In genomic region chr7:139213751-139214150, GRCm38 (mm10) we compare ENCODE assay signal across 8 mouse cellular contexts. TPM values are rescaled to one million over a fixed set of nuclear protein-coding genes. Genes with fewer than 3 reads are reported as not detected.
DNase-seq lines count a peak whose midpoint lies in the region; ATAC-seq and TF ChIP-seq lines count a peak whose summit lies in the region.

No protein-coding gene starts in this region.

- no peaks in the 10 kb centered on the region for H3K36me3 ChIP-seq in heart, embryonic 15.5 days
- no peaks in the 10 kb centered on the region for H3K36me3 ChIP-seq in hindbrain, embryonic 11.5 days (ENCODE audit: control insufficient read depth, insufficient read depth, low read length)
- H3K36me3 ChIP-seq in midbrain, embryonic 13.5 days: no peaks in the 10 kb centered on the region

- H3K4me1 ChIP-seq in heart, embryonic 15.5 days (replicated peaks): peaks cover 17% of the 10 kb centered on the region
- no peaks in the 10 kb centered on the region for H3K4me1 ChIP-seq in cortical plate, adult 2 months (ENCODE audit: control insufficient read depth, insufficient read depth, low read length)
- no peaks in the 10 kb centered on the region for H3K4me1 ChIP-seq in hindbrain, embryonic 11.5 days (replicated peaks; ENCODE audit: control insufficient read depth, insufficient read depth, low read length)
- H3K4me1 ChIP-seq in midbrain, embryonic 13.5 days (replicated peaks): peaks cover 16% of the 10 kb centered on the region

- no peaks in the 10 kb centered on the region for H3K27me3 ChIP-seq in heart, embryonic 15.5 days
- no peaks in the 10 kb centered on the region for H3K27me3 ChIP-seq in hindbrain, embryonic 11.5 days (ENCODE audit: control insufficient read depth, insufficient read depth, low read length)
- H3K27me3 ChIP-seq in midbrain, embryonic 13.5 days: no peaks in the 10 kb centered on the region

- peak overlapping the region; percentile 68 for H3K4me2 ChIP-seq in heart, embryonic 15.5 days
- peak overlapping the region; percentile 45; the same call in 1 of the 2 replicates for H3K4me2 ChIP-seq in hindbrain, embryonic 11.5 days (replicated peaks; ENCODE audit: low read depth, low read length)
- H3K4me2 ChIP-seq in midbrain, embryonic 13.5 days (replicated peaks): peak overlapping the region; percentile 57

- H3K4me3 ChIP-seq in heart, embryonic 15.5 days: peak overlapping the region; percentile 61
- H3K4me3 ChIP-seq in cortical plate, adult 2 months (ENCODE audit: insufficient read depth, low read length): peak overlapping the region; percentile 48
- peak overlapping the region; percentile 26 for H3K4me3 ChIP-seq in hindbrain, embryonic 11.5 days (ENCODE audit: low read depth, low read length)
- H3K4me3 ChIP-seq in midbrain, embryonic 13.5 days (replicated peaks): peak overlapping the region; percentile 51

- peak overlapping the region; percentile 46; the same call in 1 of the 2 replicates for H3K9ac ChIP-seq in heart, embryonic 15.5 days
- no peak overlapping the region for H3K9ac ChIP-seq in hindbrain, embryonic 11.5 days (ENCODE audit: low read depth, low read length)
- peak overlapping the region; percentile 65 for H3K9ac ChIP-seq in midbrain, embryonic 13.5 days (replicated peaks)

- H3K9me3 ChIP-seq in heart, embryonic 15.5 days (replicated peaks): no peaks in the 10 kb centered on the region
- H3K9me3 ChIP-seq in hindbrain, embryonic 11.5 days (ENCODE audit: control insufficient read depth, low read length): no peaks in the 10 kb centered on the region
- H3K9me3 ChIP-seq in midbrain, embryonic 13.5 days: no peaks in the 10 kb centered on the region

- WGBS in heart, embryonic 15.5 days: 71% methylated on average over 3 of the region's 3 CpGs
- 63% methylated on average over 3 of the region's 3 CpGs for WGBS in hindbrain, embryonic 11.5 days
- 66% methylated on average over 3 of the region's 3 CpGs for WGBS in midbrain, embryonic 13.5 days

- peak overlapping the region; percentile 60 for H3K27ac ChIP-seq in heart, embryonic 15.5 days
- H3K27ac ChIP-seq in cortical plate, adult 2 months (ENCODE audit: insufficient read depth, low read length): no peak overlapping the region
- no peak overlapping the region for H3K27ac ChIP-seq in hindbrain, embryonic 11.5 days (ENCODE audit: low read depth, low read length)
- peak overlapping the region; percentile 69 for H3K27ac ChIP-seq in midbrain, embryonic 13.5 days

- no peak for ATAC-seq in heart, embryonic 15.5 days (replicated peaks; ENCODE audit: insufficient number of reproducible peaks, insufficient read depth, low FRiP score, low read depth)
- ATAC-seq in hindbrain, embryonic 11.5 days (ENCODE audit: low FRiP score): no peak
- peak; percentile 14; the same call in 1 of the 2 replicates for ATAC-seq in midbrain, embryonic 13.5 days

- TF ChIP-seq CTCF in cortical plate, adult 2 months (IDR thresholded peaks at IDR 0.05; ENCODE audit: extremely low read depth, insufficient read depth, low read length): no peak

- no peak for DNase-seq in heart, postnatal 36 days
- DNase-seq in hindbrain, embryonic 11.5 days (ENCODE audit: low spot score): no peak
- no peak for DNase-seq in left cerebral cortex, postnatal 25 days (ENCODE audit: low spot score in 2 of 2)
- no peak for DNase-seq in gastrocnemius, postnatal 4 days (ENCODE audit: low spot score in 2 of 2)
- no peak for DNase-seq in layer of hippocampus, adult 9-10 months (ENCODE audit: low spot score)

- TF ChIP-seq POLR2A in cortical plate, adult 2 months (IDR thresholded peaks at IDR 0.05; ENCODE audit: extremely low read depth, insufficient read depth, low read length): no peak

- intact Hi-C loops in heart, postnatal 36 days (cut with DNase I): no loop called here
- intact Hi-C loops in left cerebral cortex, postnatal 25 days (cut with DNase I): loop anchor here (5.0 kb wide), 1 partner anchor 174 kb away; the partner anchor contains the start of gene Inpp5a

RNA-seq across cellular contexts. Expression of gene Stk32c, which starts 0.6 kb away (rescaled TPM):
- polyA plus RNA-seq in heart, embryonic 15.5 days (2015; fragmentation: Nextera tagmentation; extraction: Ambion mirVana): 0.08 and 0.10 TPM in 2 replicates
- total RNA-seq in heart, postnatal 36 days (2021): under 1 TPM; 0.60 to 0.86 TPM
- 140 and 154 TPM in 2 replicates for polyA plus RNA-seq in cortical plate, adult 2 months (2012; rRNA removed)
- polyA plus RNA-seq in hindbrain, embryonic 11.5 days (2014; fragmentation: Nextera tagmentation; extraction: Ambion mirVana): 0.52 and 0.54 TPM in 2 replicates
- 0.49 and 0.79 TPM in 2 replicates for polyA plus RNA-seq in midbrain, embryonic 13.5 days (2015; fragmentation: Nextera tagmentation; extraction: Ambion mirVana)
- total RNA-seq in left cerebral cortex, postnatal 25 days (2021): 100 to 1,000 TPM; 161 to 176 TPM
- total RNA-seq in gastrocnemius, postnatal 4 days (2021): 1 to 10 TPM; 1.6 to 1.7 TPM

RNA-seq across cellular contexts. Expression of gene Lrrc27, which starts 1.0 kb away (rescaled TPM):
- 3.0 and 3.5 TPM in 2 replicates for polyA plus RNA-seq in heart, embryonic 15.5 days (2015; fragmentation: Nextera tagmentation; extraction: Ambion mirVana)
- 10 to 100 TPM; 17.0 to 22.3 TPM for total RNA-seq in heart, postnatal 36 days (2021)
- polyA plus RNA-seq in cortical plate, adult 2 months (2012; rRNA removed): 11.0 and 12.9 TPM in 2 replicates
- 6.5 and 9.4 TPM in 2 replicates for polyA plus RNA-seq in hindbrain, embryonic 11.5 days (2014; fragmentation: Nextera tagmentation; extraction: Ambion mirVana)
- 4.8 and 6.8 TPM in 2 replicates for polyA plus RNA-seq in midbrain, embryonic 13.5 days (2015; fragmentation: Nextera tagmentation; extraction: Ambion mirVana)
- total RNA-seq in left cerebral cortex, postnatal 25 days (2021): 1 to 10 TPM; 5.5 to 6.4 TPM
- total RNA-seq in gastrocnemius, postnatal 4 days (2021): 1 to 10 TPM; 2.0 to 2.2 TPM

RNA-seq across cellular contexts. Expression of gene Pwwp2b, which starts 34.5 kb away (rescaled TPM):
- 7.0 and 8.5 TPM in 2 replicates for polyA plus RNA-seq in heart, embryonic 15.5 days (2015; fragmentation: Nextera tagmentation; extraction: Ambion mirVana)
- total RNA-seq in heart, postnatal 36 days (2021): 1 to 10 TPM; 9.5 to 9.7 TPM
- 10.5 and 10.9 TPM in 2 replicates for polyA plus RNA-seq in cortical plate, adult 2 months (2012; rRNA removed)
- 3.4 and 4.4 TPM in 2 replicates for polyA plus RNA-seq in hindbrain, embryonic 11.5 days (2014; fragmentation: Nextera tagmentation; extraction: Ambion mirVana)
- polyA plus RNA-seq in midbrain, embryonic 13.5 days (2015; fragmentation: Nextera tagmentation; extraction: Ambion mirVana): 3.1 and 4.1 TPM in 2 replicates
- total RNA-seq in left cerebral cortex, postnatal 25 days (2021): 10 to 100 TPM; 10.5 to 11.9 TPM
- total RNA-seq in gastrocnemius, postnatal 4 days (2021): 1 to 10 TPM; 7.0 to 7.1 TPM

Comparison
In these comparisons a context has a peak if more than half of its experiments do, and no peak if none do; other contexts are left out.
1. H3K27ac ChIP-seq: peak in heart, embryonic 15.5 days (single experiment) and midbrain, embryonic 13.5 days (single experiment); none in cortical plate, adult 2 months (single experiment) and hindbrain, embryonic 11.5 days (single experiment).
2. RNA of gene Stk32c, which starts 0.6 kb away (polyA plus RNA-seq): 140 to 154 TPM in cortical plate, adult 2 months; 0.49 to 0.79 TPM in midbrain, embryonic 13.5 days, 0.52 to 0.54 TPM in hindbrain, embryonic 11.5 days and 0.08 to 0.10 TPM in heart, embryonic 15.5 days; every median in the first group is over 10 times any median in the second.
3. Peak in every context shown above with its lines, with median percentiles within 50 percentile points of each other: H3K4me2 ChIP-seq and H3K4me3 ChIP-seq.